Mouse (Mus musculus): ENCODE data around the gene Slc15a1.
A peak's percentile ranks its signal among the peaks of the same experiment; 100 is the strongest.

Gene Slc15a1

DNA sequence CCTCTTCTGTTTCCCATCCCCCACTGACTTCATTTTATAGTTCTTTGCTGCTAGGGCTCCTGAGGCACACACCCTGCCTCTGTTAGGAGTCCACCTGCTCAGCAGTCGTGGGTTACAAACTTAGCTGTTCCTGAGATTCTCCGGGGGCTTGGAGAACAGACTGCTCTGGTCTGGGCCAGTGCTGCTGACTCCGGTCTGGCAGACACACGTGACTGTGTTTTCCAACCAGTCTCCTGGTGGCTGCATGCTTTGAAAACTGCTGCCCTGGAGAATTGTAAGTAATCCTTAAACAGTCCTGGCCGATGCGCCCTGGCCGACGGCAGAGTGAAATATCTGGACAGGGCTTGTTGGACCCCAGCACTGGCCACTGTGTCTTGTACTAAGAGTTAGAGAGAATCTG, 12.7 kb downstream of the Slc15a1 start:
- DNase-seq (ENCODE audit: low spot score): no peak

DNA sequence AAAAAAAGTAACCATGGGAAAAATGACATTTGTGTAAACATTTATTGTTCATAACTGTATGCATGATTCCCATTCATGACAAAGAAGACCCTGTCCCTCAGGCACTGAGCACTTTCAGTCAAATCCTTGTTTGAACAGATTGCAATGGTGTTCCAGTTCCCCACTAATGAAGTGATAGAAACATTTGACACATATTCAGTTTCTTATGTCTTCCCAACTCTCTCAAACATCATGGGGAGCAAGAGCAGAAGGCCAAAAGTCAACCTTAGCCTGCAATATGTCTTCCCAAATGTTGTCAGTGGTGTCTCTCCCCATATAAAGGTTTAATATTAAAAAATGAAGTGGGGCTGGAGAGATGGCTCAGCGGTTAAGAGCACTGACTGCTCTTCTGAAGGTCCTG, 19.3 kb downstream of the Slc15a1 start:
- no peak for DNase-seq (ENCODE audit: low spot score)

DNA sequence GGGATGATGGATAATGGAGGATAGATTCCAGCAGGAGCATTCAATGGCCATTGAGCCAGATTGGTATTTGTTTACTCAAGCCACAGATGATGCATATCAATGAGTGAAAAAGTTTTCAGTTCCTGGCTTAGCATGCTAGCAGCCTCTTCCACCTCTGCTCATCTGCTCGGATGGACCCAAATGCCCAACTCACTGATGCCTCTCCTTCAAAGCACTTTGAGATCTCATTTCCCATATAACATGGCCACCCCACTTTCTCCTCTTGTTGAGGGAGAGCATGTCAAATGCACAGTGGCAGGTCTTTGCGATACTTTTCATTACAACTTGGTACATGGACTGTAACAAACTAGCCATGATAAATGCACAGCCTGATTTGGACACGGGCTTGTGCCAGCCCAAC, 20.6 kb downstream of the Slc15a1 start:
- DNase-seq (ENCODE audit: low spot score): no peak

DNA sequence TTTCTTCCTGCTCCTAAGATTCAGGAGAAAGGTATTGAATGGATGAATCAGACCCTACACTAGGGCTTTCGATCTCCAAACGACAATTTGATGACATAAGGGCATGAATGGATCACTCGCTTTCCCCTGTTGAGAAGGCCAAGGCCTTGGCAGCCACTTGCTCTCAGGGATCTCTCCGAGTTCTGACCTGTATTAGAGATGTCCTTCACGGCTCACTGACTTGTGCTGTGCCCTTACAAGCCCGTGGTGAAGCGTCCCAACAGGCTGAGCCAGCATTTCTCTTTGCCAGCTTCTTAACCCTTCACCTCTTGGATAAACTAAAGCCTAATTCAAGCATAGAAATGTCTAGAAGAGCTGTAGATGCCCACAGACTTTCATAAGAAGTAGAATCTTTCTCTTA, 22.9 kb downstream of the Slc15a1 start:
- DNase-seq (ENCODE audit: low spot score): no peak

DNA sequence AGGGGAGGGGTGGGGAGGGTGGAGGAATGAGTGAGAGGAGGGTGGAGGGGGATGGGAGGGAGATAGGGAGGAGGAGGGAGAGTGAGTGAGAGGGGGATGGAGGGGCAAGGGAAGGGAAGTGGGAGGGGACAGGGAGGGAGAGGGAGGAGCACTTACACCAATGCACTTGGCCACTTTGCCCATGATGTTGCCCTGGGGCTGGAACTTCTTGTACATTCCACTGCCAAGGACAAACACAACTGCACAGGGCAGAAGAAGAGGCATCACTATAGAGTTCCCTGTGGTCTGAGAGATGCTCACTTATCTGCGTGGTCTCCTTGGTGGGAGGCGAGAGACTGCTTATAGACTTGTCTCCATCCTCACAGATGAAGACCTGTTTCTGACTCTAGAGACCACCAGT, 23.5 kb downstream of the Slc15a1 start:
- no peak for DNase-seq (ENCODE audit: low spot score)

DNA sequence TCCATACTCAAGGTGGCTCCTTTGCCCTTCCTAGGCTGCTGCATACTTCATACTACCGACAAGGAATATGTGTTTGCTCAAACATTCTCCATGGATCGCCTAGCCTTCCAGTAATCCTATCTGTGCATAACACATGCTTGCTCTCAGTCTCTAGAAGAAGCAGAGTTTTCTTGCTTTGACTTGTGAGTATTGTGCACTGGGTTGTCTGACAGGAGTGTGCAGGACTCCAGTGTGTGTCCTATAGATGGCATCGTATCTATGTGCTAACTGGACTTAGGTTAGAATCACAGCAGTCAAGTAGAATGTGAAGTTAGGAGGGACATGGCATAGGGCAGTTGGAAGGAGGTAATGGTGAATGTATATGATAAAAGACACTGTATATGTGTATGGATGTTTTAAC, 26.0 kb downstream of the Slc15a1 start:
- no peak for DNase-seq (ENCODE audit: low spot score)

DNA sequence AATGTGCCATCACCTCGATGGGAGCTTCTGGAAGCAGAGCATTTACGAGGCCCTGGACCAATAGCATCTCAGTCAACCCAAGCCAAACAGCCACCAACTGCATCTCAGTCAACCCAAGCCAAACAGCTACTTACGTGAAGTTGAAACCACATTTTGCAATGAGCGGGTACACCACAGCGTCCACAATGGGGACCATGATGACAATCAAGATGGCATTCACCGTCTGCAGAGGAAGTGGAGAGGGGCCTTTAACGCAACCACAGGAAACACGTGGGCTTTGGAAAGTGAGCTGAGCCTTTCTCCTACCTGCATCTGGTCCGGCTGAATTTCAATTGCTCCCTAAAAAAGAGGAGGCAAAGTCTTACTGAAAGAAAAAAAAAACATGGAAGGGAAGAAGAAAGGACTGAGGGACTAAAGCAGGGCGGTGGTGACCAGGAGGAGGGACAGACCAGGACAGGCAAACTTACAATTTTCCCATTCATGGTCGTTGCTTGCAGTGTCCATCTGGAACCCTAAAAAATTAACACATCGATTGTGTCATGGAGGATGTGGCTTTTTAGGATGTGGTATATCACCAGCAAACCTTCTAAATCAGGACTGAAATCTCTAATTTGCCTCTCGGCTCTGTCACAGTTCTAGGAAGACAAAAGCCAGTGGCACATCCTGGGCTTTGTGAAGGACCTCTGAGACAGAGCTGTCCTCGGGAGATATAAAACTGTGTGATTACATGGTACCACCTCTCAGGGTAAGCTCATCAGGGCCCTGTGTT, 26.9 kb downstream of the Slc15a1 start:
- DNase-seq (ENCODE audit: low spot score): no peak

DNA sequence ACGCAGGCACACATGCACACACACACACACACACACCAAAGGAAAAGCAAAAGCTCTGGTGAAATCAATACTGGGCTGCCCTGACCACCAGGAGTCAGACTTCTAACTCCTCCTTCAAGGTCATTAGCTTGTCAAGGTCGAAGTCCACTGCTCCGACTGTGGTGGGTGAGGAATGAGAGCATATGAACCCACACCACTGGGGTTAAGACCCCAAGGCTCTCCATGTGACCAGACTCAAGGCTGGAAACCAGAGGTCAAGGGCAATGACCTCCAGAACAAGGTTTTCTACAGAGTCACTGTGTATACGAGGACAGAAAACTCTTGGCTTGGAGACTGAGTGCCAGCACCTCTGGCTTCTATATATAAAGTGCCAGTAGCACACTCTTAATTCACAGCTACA, 31.2 kb downstream of the Slc15a1 start:
- no peak for DNase-seq (ENCODE audit: low spot score)

DNA sequence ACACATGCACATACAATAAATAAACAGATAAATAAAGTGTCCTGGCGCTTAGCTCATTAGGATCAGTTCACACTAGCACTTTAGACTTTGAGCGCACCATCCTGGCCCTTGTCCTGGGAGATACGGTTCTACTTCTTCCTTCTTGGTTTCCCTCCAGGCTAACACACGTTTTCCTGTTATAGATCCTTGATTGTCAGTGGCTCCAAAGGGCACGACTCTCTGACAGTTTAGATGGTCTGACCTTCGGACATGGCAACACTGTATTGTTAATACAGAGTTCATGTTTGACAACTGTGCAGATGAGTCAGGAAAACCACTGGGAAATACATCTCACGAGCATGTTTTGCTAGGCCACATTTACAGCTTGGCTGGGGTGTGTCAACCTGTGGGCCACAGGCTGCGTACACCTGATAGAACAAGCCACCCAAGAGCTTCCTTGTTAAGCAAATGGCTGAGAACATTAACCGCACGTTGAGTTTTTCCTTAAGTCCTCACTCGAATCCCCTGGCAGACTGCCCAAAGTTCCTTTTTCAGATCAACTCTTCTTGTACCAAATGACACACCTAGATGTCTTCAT, 33.4 kb downstream of the Slc15a1 start:
- DNase-seq (ENCODE audit: low spot score): no peak

DNA sequence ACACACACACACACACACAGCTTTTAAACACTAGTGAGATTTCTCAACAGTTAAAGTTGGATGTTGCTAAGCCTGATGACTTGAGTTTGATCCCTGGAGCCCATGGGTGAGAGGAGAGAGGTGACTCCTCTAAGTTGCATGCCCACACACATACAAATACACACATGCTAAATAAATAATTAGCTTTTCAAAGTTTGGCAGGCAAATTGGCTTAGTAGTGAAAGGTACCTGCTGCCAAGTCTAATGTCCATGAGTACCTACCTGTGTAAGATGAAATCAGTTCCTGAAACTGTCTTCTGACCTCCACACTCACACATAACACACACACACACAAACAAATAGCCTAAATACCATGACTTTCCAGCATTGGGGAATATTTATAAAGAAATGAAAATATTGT, 35.5 kb downstream of the Slc15a1 start:
- DNase-seq (ENCODE audit: low spot score): no peak

DNA sequence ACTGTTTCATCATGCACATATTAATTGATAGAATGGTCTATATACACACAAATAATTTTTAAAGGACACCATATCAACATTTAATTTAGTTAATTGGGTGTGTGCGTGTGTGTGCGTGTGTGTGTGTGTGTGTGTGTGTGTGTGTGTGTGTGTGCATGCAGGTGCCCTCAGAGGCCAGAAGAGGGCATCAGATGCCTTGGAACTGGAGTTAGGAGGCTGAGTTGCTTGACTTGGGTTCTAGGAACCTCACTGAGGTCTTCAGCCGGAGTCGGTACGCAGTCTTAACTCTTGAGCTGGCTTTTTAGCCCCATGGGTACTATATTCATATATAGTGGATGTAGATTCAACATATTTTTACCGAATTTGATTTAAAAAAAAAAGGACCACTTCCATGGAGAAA, 37.4 kb downstream of the Slc15a1 start:
- DNase-seq (ENCODE audit: low spot score): no peak

DNA sequence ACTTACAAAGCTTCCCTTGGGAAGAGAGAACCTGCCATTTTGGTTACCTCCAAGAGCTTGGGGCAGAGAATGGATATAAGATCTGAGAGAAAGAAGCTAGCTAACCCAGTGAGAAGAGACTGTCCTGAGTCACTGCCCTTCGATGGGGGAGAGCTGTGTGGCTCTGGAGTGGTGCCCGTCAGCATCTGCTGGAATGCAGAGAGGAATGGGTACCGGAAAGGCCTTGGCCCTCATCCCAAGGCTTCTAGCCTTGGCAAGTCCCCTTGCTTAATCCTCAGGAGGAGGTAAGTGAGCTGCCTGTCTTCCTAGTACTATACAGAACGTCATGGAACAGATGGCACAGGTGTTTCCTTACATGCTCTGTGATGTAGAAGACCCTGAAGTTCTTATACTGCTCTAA, 38.6 kb downstream of the Slc15a1 start:
- DNase-seq (ENCODE audit: low spot score): no peak

DNA sequence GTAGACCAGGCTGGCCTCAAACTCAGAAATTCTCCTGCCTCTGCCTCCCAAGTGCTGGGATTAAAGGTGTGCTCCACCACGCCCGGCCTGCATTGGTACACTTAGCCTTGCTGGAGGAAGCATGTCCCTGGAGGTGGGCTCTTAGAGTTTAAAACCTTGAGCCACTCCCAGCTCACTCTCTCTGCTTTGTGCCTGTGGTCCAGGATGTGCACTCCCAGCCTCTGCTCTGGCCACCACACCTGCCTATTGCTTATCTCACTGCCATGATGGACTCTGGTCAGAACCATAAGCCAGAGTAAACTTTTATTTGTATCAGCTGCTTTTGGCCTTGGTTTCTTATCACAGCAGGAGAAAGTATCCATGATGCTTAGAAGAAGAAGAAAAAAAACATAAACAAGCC, 40.7 kb downstream of the Slc15a1 start:
- no peak for DNase-seq (ENCODE audit: low spot score)

DNA sequence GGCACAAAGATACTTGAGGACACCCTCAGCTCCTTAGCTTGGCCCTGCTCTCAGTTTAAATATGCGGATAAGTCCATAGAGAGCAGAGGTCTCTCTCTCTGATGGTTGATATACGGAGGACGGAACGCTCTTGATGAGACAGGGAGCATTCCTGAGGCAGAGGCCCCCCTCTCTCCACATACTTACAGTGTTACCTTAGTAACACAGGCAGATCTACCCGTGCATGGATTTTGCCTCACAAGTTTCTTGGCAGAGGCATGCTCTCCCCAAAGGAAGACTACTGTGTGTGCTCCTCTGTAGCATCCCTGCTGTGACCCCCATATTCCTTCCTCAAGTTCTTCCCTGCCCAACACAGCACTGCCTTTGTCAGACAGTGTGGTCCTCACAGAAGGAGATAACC, 42.3 kb downstream of the Slc15a1 start:
- DNase-seq (ENCODE audit: low spot score): no peak

DNA sequence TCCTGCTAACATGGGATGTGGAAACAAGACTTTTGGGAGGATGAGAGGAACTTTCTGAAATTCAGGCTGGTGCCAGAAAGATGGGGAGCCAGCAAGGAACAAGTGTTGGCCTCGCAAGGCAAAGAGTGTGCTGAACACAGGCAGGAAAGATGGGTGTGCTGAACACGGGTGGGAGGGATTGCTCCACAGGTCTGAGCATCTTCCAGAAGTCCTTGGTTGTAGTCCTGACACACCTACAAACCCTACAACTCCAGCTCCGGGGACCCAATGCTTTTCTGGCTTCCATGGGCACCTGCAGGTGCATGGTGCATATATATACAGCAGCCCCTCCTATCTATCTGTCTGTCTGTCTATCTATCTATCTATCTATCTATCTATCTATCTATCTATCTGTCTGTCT, 44.1 kb downstream of the Slc15a1 start:
- DNase-seq (ENCODE audit: low spot score): no peak

DNA sequence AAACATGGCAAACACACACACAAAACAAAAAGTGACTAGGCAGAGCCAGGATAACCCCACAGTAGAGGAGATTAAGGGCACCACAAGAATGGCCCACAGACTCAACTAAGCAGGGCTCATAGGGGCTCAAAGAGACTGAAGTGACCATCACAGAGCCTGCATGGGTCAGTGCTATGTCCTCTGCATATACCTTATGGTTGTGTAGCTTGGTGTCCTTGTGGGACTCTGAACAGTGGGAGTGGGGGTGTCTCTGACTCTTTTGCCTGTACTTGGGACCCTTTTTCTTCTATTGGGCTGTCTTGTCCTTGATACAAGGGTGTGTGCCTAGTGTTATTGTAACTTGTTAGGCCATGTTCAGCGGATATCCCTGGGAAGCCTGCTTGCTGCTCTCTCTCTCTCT, 46.5 kb downstream of the Slc15a1 start:
- DNase-seq (ENCODE audit: low spot score): no peak

DNA sequence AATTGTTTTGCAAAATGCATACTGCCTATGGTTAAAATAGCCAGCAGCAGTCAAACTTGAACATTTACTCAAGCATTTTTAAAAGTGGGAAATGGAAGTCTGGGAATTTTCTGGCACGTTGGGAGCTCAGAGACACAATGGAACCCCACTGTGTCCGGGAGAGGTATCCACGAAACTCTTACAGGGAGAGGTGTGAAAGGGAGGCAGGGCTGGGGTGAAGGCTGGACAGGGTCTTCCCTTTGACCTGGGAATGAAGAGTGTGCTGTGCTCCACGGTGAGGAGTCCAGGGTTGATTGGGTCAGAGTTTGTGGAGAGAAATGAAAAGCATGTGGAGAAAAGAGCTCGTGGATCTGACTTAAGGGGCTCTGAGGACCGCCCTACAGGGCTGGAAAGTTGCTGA, 47.5 kb downstream of the Slc15a1 start:
- DNase-seq (ENCODE audit: low spot score): no peak

DNA sequence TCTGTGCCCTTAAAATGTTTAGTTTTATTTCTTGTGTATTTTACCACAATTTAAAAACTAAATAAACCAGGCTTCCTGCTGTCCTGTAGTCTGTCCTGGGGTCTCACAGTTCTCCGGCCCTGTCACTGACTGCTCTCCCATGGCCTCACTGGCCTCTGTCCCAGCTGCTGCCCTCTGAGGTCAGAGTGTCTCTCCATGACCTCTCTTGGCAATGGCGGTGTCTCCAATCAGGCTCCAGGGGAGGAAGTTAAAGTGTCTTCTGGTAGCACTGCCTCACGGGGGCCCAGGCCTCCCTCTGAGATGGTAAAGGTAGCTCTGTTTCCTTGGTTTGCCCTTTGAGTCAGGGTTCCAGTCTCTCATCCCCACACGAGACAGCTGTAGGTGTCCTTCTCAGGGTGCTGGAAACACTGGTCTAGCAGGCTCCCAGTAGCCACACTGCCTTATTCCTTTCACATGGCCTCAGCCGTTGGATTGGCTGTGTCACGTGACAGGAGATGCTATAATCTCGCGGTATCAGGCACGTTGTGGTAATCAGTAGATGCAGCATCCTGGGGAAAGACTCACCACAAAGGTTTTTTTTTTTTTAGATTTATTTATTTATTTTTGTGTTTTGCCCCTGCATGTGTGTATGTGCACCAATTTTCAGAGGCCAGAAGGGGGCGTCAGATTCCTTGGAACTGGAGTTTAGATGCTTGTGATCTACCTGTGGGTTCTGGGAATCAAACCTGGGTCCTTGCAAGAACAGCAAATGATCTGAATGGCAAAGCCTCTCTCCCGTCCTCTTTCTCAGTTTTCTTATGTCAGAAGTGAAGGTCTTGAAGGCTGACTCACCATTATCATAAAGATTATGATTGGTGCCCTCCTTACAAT, 48.4 kb downstream of the Slc15a1 start:
- no peak for DNase-seq (ENCODE audit: low spot score)

DNA sequence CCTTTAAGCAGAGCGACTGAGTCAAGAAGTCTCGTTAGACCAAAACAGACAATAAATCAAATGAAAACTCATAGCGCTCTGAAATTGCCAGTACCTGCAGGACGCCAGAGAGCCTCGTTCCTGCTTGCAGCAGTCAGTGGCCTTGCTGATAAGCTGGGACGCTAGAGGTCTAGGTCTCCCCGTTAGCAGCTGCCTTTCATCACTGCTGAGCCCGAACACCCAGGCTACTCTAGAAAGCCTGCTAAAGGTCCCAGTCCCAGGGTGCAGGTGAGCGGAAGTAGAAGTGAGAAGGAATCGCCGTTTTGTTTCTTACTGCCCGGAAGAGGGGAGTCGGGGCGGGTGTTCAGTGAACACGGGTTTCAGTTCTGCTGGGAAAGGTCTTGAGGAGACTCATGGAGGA, 49.1 kb downstream of the Slc15a1 start:
- no peak for DNase-seq (ENCODE audit: low spot score)

DNA sequence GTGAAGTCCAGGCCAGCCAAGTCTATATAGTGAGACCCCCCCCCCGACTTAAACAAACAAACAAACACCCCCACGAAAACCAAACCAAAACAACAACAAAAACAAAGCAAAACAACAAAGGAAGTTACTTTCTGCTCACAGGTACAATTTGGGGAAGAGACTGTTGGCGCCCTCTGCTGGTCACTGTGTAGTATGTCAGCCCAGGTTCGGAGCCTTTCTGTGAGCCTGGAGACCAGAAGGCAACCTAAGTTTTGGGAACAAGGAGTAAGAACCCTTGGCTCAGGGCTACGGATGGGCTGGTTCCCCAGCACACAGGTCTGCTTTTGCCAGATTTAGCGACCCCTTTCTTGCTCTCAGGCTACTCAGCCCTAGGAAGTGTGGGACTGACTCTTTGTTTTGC, 49.5 kb downstream of the Slc15a1 start:
- peak; percentile 49 for DNase-seq (ENCODE audit: low spot score)

DNA sequence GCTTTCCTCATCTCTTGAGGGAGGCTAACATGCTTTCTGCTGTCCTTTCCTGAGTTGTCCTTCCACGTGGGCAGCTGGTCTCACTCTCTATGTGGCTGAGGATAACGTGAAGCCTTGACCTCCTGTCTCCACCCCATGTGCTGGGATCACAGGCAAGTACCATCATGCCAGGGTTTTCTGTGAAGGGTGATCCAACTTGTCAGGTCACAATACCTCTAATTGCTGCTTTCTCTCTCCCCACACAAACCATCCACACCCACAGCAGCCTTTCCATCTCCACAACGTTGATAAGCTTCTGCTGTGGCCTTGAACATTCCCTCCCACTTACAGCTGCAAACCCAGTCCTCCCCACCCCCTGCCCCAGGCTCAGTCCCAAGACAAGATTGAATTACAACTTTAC, 51.9 kb downstream of the Slc15a1 start:
- no peak for DNase-seq (ENCODE audit: low spot score)

DNA sequence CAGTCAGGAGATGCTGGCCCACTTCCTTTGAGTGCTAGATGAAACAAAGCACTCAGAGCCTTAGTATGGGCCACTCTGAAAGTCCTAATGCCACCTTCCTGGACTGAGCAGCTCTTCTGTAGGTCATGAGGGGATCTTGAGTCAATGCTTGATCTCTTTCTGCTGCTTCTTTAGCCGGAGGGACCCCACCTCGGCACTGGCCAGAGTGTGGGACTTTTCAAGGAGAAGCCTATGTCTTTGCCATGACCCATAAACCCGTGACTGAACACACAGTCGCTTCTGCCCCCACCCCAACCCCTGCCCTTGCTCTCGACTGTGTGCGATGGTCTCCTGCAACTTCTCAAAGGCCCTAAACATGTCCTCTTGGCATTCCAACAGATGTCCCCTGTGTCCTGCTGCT, 52.8 kb downstream of the Slc15a1 start:
- no peak for DNase-seq (ENCODE audit: low spot score)

DNA sequence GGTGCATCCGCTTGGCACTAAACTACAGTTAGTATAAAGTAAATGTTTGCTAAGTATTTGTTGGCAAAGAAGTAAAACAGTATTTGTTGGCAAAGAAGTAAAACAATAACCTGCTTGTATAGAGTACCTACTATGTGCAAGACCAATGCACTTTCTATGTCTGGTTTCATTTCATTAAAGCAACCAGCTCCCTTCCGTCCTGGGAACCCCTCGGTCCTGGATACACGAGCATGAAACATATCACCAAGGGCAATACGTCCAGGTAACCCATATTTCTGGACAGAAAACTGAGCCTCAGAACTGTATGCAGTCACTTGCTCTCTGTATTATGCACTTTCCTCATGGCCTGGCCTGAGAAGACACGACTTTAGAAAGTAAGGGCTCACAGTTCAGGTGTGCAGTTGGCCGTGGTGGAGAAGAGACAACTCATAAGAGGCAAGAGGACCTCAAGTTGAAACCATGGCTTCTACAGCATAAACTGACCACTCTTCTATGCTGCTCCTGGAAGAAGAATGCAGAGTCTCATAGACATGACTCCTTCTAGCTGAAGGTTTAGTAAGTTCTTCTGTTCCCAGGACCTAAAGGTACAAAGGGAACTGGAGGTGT, 53.5 kb downstream of the Slc15a1 start:
- DNase-seq (ENCODE audit: low spot score): no peak
